Mouse (Mus musculus) kidney, postnatal 36 days (tissue): Measurements from ENCODE around the gene Cers6.

Experiments
- DNase-seq, 2 experiments: peaks; one replicate each; pipeline ENCODE4 v3.0.0; 2021 to 2022; ENCODE audit warnings: mixed read lengths in 2 of 2

The Cers6 gene

GRCm38 (mm10) chr2:68924344-68924743 is 63.1 kb downstream of the Cers6 start:
- DNase-seq, result peak in 1 of 2 experiments; percentile 34

DNA sequence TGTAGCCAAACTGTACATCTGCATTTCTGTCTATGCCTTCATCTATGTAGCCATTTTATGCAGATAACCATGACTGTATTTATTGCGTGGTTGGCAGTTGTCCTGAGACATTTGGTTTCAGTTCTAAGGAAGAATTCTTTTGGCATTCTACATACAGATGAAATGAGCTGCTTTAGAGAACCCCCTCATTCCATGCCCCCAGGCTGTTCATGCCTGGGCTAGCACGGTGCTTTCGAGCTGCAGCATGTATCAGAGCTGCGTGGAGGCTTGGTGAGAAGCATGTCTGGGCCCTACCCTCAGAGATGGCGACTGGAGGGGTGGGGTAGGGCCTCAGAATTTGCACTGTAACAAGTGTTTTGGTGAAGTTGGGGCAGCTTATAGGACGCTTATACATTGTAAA is 64.3 kb downstream of the Cers6 start:
- DNase-seq, result no peak

DNA sequence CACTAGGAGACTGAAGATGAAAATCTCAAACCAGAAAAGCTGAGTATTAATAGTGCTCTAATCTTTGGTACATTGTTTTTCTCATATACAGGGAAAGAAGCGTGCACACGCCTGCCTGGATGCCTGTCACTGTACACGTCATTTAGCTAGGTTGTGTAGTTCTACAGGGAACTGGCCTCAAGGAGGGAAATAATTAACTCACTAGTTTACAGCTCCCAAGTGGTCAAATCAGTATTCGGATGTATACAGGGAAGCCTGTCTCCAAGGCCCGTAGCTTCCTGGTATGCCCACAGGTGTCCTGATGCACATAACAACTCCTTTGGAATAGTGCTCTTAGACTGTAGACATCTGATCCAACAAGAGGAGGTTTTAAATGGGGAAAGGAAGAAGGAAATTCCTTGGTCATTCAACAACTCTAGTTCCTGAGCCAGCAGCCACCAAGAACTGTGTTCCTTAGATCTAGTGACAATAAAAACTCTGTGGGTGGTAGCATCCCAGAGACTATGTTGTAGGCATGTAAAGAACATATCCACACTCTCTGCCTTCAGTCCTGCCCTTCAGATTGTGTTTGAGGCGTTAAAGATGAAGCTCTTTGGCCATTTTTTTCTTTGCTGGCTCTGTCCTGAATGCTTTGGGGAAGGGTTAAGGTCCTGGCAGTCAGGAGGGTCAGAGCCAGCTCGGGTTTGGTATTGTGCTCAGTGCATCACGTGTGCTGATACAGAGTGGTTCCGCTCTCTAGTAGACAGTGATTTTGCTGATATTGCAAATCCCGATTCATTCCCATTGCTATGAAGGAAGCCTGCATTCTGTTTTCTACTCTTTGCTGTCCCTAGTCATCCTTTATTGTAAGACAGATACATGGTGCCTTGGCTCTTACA is 65.9 kb downstream of the Cers6 start:
- DNase-seq, result peak in 1 of 2 experiments; percentile 36

GRCm38 (mm10) chr2:68932240-68932639 is 71.0 kb downstream of the Cers6 start:
- no peak for DNase-seq

DNA sequence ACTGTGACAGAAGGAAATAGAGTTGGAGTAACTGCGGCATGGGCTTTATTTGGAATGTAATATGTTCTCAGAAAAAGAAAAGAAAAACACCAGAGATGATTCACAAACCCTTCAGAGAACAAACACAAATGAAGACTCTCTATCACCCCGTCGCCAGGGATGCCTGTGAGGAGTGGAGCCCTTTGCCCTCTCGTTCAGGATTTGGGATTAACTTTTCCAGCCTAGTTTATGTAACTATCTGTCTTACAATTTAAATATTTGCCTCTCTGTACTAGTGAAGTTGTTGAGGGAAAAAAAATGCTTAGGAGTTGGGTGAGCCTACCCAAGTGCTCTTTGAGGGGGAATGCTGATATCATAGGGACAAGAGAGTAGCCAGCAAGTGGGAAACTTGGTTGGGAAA is 71.4 kb downstream of the Cers6 start:
- peak; percentile 54 to 73 for DNase-seq

- no peak for DNase-seq
Observed at GRCm38 (mm10) chr2:68934651-68935050, 73.4 kb downstream of the Cers6 start.

DNA sequence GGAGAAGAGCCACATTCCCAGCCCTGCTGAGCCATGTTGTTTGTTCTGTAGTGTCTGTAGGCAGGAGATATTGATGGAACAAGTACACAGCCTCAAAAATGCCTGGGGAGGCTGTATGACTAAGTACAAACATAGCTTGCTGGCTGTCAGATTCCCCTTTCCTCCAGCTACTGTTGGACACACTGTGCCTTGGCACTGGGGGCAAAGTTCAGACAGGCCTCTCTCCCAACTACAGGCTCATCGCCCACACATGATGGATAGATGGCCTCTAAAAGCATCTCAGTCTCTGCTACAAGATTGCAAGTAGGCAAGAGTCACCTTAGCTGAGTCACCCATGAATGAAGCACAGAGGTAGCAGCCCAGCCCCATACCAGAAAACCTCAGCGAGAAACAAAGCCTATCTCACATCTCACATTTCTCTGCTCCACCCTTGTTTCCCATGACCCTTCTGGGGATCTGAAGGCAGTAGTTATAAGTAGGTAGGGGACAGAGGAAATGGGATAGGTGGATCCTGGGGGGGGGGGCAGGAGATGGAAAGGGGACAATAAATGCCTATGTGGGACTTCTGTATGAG is 74.6 kb downstream of the Cers6 start:
- DNase-seq, result peak; percentile 69 to 72

GRCm38 (mm10) chr2:68936773-68937172 is 75.5 kb downstream of the Cers6 start:
- DNase-seq, result no peak

DNA sequence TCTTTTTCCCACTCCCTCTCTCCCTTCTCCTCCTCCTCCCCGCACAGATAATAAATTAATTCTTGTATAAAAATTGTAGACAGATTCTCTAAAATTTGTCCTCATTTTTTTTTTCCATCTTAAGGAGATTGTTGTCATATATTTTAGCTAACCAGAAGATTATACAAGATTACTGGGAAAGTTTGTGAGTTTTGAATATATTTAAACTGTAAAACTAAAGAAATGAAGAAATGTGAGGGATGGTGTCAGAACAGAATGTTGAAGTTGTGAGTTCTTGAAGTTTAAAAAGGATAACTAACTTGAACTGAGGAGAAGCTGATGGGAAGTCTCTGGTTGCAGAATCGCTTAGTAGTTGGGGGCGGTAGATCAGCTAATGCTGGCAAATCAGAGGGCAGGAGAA is 76.6 kb downstream of the Cers6 start:
- DNase-seq, result no peak

DNA sequence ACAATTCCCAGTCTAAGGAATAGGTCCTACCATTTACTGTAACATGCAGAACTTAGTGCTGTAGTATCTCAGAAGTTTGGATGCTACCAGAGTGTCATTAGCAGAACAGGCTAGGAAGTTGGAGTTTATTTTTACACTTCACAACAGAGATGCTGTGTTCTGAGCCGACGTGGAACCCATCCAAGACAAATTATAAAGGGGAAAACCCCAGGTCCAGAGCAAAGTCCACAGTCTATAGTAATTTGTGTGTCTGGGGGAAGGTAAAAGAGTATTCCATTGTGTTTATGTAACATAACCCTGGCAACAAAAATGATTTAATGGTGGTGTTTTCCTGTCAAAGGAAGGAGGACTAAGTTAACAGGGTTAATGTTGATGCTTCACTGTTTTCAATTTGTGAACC is 83.7 kb downstream of the Cers6 start:
- DNase-seq, result peak; percentile 57 to 76

DNA sequence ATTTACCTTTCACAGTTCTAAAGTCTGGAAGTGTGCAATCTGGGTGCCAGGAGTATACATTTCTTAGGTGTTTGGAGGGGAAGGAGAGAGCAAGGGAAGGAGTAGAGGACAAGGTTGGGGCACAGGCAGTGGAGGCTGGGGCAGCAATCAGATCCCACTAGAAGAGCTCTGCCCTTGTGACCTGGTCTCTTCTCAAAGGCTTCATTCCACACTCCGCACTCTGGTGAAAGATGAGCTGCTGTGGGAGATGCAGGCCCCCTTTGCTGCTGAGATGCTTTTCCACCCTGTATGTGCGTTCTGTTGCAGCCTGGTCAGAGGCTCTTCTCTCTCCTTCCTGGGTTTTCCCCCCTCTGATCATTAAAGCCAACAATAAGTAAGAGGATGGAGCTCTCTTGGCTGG is 84.7 kb downstream of the Cers6 start:
- no peak for DNase-seq

GRCm38 (mm10) chr2:68946819-68947218 is 85.6 kb downstream of the Cers6 start:
- no peak for DNase-seq

DNA sequence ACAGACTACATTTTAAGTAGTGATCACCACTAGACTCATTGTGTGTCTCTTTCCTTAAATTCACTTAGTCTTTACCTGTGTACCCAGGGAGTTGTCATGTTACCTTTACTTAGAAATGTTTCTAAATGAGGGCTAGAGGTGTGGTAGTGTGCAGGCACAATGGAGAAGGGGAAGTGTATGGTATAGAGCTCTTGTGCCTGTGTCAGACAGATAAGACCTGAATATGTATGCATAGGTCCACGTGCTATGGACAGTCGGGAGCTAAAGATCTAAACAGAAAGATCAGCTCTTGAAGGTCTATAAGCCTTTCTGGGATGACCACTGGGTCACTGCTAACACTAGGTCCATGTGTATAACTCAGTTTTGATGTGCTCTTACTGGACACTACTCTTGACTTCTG is 87.9 kb downstream of the Cers6 start:
- no peak for DNase-seq

DNA sequence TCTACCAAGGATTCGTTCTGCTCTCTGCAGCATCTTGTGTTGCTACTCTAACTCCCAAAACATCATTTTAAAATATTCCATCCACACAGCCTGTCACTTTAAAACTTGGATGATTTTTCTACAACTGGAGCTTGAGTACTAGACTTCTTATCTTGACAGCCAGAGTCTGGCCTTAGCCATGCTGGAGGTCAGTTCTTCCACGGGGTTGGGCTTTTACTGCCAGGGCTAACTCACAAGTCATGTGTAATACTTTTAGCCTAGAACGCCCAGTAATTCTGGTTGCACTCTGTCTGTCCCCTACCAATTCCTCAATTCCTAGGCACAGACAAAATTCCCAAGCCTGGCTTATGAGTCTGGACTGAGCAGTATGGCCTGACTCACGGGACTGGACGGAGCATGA is 88.5 kb downstream of the Cers6 start:
- no peak for DNase-seq

- peak; percentile 61 to 65 for DNase-seq
Observed at GRCm38 (mm10) chr2:68951706-68952105, 90.5 kb downstream of the Cers6 start.

DNA sequence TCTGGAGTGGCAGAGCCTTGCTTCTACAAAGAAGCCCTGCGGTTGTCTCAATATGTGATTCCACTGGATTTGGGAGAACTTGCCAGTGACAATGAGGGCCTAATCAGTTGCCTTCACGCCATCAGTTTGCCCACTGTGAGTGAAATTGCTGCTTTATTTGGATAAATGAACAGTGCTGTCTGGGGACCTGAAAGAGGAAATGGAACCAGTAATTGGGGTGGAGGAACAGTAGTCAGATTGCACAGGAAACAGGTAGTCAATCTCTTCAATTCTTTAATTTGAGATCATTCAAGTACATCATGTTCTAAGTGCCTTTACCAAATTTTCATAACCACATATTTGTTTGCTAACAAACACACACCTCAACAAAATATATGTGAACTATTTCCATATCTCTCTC is 92.4 kb downstream of the Cers6 start:
- no peak for DNase-seq

GRCm38 (mm10) chr2:68955496-68955895 is 94.3 kb downstream of the Cers6 start:
- peak in 1 of 2 experiments; percentile 42 for DNase-seq

DNA sequence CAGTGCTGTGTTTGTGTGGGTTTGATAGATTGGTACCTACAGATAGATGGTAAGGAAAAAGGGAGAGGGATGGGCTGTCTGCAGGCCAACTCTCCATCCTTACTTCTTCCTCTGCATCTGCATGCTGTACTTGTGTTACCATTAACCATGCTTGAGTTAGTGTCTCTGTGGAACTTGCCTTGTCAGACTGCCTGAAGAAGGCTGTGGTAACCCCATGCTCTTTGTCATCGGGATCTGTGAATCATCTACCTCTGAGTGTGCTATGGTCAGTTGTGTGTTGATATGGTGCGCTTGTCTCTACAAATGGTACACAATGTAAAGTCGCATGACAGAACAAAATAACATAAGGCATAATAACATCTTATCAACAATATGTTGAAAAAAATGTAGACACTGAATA is 94.9 kb downstream of the Cers6 start:
- peak in 1 of 2 experiments; percentile 34 for DNase-seq

DNA sequence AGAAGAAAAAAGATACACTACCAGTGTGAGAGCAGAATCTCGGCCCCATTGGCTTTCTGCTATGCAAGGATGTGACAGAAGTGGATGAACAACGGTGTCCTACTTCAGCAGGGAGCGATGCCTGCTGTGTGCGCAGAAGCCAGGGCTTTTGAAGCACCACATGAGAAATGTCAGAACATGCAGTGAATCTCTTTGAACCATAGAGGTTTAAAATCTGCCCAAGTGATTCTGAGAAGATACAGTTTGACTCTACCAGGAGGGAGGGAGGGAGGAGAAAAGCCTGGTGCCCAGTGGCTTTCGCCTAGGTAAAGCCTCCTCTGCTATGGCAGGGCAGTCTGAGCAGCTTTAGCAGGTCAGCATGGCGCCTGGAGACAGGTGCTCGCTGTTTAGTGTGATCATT is 96.6 kb downstream of the Cers6 start:
- DNase-seq, result no peak

GRCm38 (mm10) chr2:68959573-68959972 is 98.3 kb downstream of the Cers6 start:
- no peak for DNase-seq

DNA sequence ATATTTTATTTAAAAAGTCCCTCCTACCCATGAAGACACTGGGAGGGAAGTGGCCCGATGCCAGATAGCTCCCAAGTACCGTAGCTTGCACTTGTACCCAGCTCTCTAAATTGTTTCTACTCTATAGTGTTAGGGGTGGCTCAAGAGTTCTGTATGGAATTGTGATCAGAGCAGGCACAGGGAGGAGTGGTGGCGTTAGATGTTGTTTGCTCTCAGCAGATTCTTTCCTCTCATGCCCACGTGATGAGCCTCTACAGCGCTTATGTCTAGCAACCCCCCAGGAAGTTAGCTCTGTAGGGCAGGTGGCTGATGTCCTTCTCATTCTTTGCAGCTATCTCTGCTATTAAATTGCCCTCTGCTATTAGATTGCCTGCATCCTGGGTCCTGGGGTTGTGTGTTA is 98.8 kb downstream of the Cers6 start:
- DNase-seq, result no peak

DNA sequence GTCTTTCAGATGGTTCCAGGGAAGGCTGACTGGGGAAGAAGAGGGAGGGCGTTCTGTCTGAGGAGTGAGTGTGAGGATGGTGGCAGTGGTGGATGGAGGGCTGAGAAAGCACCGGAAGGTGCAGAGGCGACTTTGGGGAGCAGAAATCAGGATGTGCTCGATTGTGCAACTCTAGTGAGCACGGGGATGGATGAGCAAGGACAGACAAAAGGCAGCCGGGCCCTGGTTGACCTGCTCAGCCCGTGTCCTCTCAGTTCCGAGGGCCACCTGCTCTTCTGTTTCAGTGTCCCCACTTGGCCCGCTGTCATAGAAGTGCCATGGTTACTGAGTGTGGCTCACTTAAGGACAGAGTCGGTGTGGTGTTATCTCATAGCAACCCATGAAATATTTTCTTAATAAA is 99.4 kb downstream of the Cers6 start:
- no peak for DNase-seq

DNA sequence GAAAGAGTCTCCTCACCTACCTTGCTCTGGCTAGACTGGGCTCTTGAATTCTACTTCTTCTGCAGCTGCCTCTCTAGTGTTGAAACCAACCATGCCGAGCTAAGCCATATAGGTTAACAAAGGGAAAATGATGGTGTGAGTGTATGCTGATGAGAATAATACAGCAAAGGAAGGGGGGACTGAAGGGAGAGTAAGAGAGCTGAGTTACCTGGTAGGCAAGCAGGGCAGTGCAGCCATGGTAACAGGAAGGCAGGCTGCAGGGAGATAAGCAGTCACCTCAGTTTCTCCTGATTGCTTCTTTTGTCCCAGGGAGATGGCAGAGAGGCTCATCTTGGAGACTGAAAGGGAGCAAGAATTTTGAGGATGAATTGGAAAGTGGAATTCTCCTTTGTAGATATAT is 105.1 kb downstream of the Cers6 start:
- no peak for DNase-seq

DNA sequence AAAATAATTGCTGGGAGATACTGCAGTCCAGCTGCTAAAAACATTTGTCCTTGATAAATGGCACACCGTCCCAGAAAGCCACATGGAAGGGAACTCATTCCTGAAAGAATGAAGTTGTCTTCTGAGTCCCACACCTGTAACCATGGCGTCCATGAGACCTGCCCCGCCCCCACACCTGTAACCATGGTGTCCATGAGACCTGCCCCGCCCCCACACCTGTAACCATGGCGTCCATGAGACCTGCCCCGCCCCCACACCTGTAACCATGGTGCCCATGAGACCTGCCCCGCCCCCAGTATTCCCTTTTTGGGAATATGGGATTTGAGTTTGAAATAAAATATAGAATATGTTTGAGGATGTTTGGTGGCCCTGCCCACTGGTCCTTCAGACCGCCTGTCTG is 106.8 kb downstream of the Cers6 start:
- no peak for DNase-seq

GRCm38 (mm10) chr2:68971840-68972239 is 110.6 kb downstream of the Cers6 start:
- DNase-seq, result no peak
